Mouse (Mus musculus): ENCODE results near the gene Gm21440.
"Not testable (repeated sequence)": the region's sequence is repeated elsewhere in the genome, so short reads cannot be mapped to it uniquely, and the experiment has no call there.

DNA sequence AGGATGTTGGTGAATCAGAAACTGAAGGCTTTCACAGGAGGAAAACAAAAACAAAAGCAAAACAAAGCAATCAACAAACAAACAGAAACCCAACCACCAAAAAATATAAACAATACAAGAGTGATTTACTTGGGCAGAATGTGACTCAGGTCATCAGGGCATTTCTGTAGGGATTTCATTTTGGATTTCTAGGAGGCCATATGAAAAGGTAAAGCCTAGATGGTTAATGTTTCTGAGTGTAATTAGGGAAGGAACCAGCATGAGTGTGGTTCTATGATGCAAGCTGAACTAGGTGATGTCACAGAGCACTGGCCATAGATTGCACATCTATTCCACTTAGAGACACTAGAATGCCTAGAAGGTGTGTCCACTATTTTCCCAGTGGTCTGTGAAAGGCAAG lies at the start of gene Gm21440, which contains the start of gene Gm21454:
- not testable (repeated sequence) for TF ChIP-seq CTCF (IDR thresholded peaks at IDR 0.05); POLR2A (IDR thresholded peaks at IDR 0.05; ENCODE audit: insufficient read depth, low read depth, low read length)
